Mouse (Mus musculus): ENCODE results near the gene March10.

Gene March10

DNA sequence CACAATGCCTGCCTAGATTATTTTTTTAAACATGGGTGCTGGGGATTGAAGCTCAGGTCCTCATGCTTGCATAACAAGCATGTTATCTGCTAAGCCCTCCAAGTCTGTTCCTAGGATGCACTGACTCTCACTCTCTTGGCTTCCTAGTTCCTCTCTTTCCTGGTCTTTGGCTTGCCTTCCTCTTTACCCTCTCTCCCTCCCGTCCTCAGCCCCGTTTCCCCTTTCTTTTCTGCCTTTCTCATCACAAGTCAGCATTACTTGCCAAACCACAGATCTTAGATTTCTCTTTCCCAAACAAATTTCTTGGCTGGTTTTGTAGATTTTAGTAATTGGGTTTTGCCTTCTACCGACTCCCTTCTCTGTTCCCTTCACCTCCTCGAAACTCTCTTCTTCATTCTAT is 10.2 kb upstream of the March10 start:
- no peak for DNase-seq (ENCODE audit: low spot score in 2 of 2)

- no peak for DNase-seq (ENCODE audit: low spot score in 2 of 2)
These were observed 9.0 kb upstream of the March10 start for GRCm38 (mm10) chr11:105465488-105465887.

GRCm38 (mm10) chr11:105464430-105464967 is 8.0 kb upstream of the March10 start:
- DNase-seq (ENCODE audit: low spot score in 2 of 2) = no peak

- no peak for DNase-seq (ENCODE audit: low spot score in 2 of 2)
These were observed 3.4 kb upstream of the March10 start for GRCm38 (mm10) chr11:105459900-105460299.

GRCm38 (mm10) chr11:105457041-105457440 is 506 bp upstream of the March10 start:
- DNase-seq (ENCODE audit: low spot score in 2 of 2) = no peak

GRCm38 (mm10) chr11:105455118-105455517 is 1.4 kb downstream of the March10 start:
- DNase-seq (ENCODE audit: low spot score in 2 of 2) = no peak

- no peak for DNase-seq (ENCODE audit: low spot score in 2 of 2)
These were observed 3.5 kb downstream of the March10 start for GRCm38 (mm10) chr11:105453084-105453483.

- no peak for DNase-seq (ENCODE audit: low spot score in 2 of 2)
These were observed 4.0 kb downstream of the March10 start for GRCm38 (mm10) chr11:105452504-105452903.

- DNase-seq (ENCODE audit: low spot score in 2 of 2) = no peak
These were observed 4.9 kb downstream of the March10 start for GRCm38 (mm10) chr11:105451553-105452135.

DNA sequence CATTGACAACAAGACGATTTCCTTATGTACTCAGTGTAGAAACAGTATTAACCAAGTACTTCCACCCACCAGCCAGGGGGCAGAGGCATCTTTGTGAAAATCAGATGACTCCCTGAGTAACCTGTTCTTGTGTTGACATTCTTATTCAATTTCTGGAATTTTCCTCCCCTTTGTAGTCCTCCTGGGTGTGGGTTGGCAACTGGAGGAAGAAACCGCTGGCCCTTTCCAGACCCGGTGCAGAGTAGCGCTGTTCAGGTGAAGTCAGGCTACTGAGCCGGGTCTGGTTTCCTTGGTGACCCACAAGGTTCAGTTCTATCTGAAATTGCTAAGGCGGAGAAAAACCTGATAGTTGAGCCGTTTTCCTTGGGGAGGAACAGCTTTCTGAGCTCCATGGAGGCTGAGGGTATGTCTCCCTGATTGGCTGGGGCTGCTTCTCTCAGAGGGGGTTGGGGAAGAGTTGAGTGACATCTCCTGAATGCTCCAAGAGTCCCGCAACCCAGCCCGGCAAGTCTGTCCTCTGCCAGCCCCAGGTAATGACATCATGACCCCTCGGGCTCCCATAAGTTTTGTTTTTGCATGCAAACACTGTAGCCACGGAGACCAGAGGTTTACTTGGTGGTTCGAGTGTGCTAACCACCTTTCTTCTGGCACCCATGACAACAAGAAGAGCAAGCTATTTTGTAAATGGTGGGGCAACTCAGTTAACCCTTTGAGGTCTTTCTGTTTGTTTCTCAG is 6.8 kb downstream of the March10 start:
- DNase-seq (ENCODE audit: low spot score in 2 of 2) = no peak

DNA sequence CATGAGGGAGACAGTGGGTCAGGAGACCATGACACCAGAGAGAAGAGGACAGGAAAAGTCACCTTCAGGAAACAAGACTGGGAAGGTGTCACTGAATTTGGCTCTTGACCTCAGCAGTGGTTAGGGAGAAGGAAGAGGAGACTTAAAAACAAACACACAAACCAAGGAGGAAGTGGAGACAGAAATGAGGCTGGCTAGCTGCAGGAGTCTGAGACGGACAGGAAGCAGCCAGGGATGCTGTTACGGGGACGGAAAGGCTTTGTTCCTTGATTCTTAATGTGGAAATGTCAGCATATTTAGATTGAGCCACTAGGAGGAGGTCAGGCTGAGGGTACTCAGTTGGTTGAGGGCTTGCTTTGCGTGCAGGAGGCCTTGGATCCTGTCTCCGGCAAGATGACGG is 8.9 kb downstream of the March10 start:
- no peak for DNase-seq (ENCODE audit: low spot score in 2 of 2)

DNA sequence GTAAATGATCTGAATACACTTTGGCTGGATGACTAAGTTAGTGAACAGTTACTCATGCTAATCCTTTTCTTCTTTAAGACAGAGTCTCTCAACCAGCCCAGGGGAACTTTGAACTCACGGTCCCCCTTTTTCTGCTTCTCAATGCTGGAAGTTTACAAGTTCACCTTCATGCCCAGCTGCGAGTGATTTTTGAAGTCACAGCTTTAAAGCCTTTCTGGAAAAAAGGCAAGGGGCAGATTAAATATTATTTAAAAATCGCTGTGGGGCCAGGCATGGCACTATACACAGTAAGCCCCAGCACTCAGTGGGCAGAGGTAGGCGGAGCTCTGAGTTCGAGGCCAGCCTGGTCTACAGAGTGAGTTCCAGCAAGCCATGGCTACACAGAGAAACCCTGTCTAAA is 10.3 kb downstream of the March10 start:
- no peak for DNase-seq (ENCODE audit: low spot score in 2 of 2)

- DNase-seq (ENCODE audit: low spot score in 2 of 2) = no peak
These were observed 10.8 kb downstream of the March10 start for GRCm38 (mm10) chr11:105445741-105446140.

DNA sequence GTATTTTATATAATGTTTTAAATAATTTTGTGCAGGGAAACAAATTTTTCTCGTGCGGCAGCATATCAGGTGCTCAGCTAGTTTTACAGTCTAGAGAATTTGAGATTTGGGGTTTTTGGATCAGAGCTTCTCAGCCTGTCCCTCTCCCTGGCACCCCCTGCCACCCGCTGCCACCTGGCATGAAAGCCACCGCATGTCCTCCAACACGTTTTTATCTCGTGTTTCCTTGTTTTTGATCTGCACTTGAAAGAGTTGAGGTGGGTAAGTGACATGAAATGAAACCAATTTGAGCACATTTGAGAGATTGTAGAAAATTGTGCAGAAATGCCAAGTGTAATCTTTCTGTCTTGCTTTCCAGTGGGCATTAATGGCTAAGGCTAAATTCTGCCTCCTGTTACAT is 11.6 kb downstream of the March10 start:
- DNase-seq (ENCODE audit: low spot score in 2 of 2) = no peak

- DNase-seq (ENCODE audit: low spot score in 2 of 2) = no peak
These were observed 13.0 kb downstream of the March10 start for GRCm38 (mm10) chr11:105443505-105443904.

- DNase-seq (ENCODE audit: low spot score in 2 of 2) = no peak
These were observed 16.7 kb downstream of the March10 start for GRCm38 (mm10) chr11:105439796-105440195.

DNA sequence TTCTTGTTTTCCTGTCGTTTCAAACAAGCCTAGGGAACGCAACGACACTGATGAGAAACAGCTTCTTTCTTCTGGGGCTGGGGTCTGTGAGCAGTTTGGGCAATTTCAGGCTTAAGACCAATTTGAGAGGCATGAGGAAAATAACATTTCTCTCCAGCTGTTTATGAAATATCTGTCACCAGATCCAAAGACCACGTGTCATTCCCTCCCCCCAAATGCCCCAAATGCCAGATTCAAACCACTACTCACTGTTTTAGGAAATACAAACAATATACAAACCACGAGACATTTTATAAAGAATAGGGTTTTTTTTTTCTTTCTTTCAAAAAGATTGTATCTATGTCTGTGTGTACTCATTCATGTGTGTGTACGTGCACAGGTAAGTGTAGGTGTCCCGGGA is 17.6 kb downstream of the March10 start:
- no peak for DNase-seq (ENCODE audit: low spot score in 2 of 2)

- no peak for DNase-seq (ENCODE audit: low spot score in 2 of 2)
These were observed 30.1 kb downstream of the March10 start for GRCm38 (mm10) chr11:105426441-105426840.

GRCm38 (mm10) chr11:105424643-105425042 is 31.9 kb downstream of the March10 start:
- DNase-seq (ENCODE audit: low spot score in 2 of 2) = no peak

GRCm38 (mm10) chr11:105420671-105421450 is 35.7 kb downstream of the March10 start:
- peak; percentile 79 to 91 for DNase-seq (ENCODE audit: low spot score in 2 of 2)

DNA sequence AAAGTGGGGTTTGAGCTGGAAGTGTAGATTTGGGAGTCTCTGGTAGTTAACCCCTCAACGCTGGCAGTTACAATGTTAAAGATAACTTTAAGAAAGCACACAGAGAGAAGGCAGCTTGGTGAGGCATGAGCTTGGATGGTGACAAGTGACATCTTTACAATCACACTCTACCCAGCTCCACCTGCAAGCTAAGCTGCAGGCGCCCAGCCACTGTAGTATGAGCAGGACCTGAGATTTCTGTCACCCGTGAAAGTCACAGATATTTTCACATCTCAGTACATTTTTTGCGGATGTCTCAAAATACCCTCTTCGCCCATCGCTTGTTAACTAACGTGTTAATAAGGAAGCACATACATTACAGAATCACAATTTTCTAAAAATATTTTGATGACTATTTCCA is 36.6 kb downstream of the March10 start:
- DNase-seq (ENCODE audit: low spot score in 2 of 2) = peak; percentile 55 to 71

GRCm38 (mm10) chr11:105414009-105414408 is 42.5 kb downstream of the March10 start:
- no peak for DNase-seq (ENCODE audit: low spot score in 2 of 2)

GRCm38 (mm10) chr11:105409408-105409807 is 47.1 kb downstream of the March10 start:
- DNase-seq (ENCODE audit: low spot score in 2 of 2) = no peak

Measured in right cerebral cortex, postnatal 10 days (tissue).